Mouse (Mus musculus) brain, embryonic 14.5 days (tissue): ENCODE results near the gene Gm29609.

ENCODE experiments used
- CTCF ChIP-seq: fragments of 200-500 bp; IDR thresholded peaks from 2 replicates; pipeline ENCODE4 v1.5.1; 2012; ENCODE audit warnings: inconsistent platforms, mild to moderate bottlenecking, moderate library complexity, borderline replicate concordance; ENCODE audit not compliant: insufficient read depth, insufficient read length; ENCODE audit errors: extremely low read depth
- POLR2A ChIP-seq: fragments of 200-500 bp; IDR thresholded peaks from 2 replicates; pipeline ENCODE4 v1.6.1; 2012; ENCODE audit warnings: mild to moderate bottlenecking, inconsistent platforms, borderline replicate concordance; ENCODE audit not compliant: poor library complexity, insufficient read depth, insufficient read length, severe bottlenecking; ENCODE audit errors: extremely low read depth

GRCm38 (mm10) chr5:31221304-31221945, 41.7 kb upstream of the Gm29609 start:
- TF ChIP-seq POLR2A = no peak
- peak; percentile 59; the same call in 1 of the 2 replicates for TF ChIP-seq CTCF
